Mouse (Mus musculus): ENCODE data around the gene Fbp1. TPM values are rescaled to one million over a fixed set of nuclear protein-coding genes. Genes with fewer than 3 reads are reported as not detected.
"Not testable (repeated sequence)": the region's sequence is repeated elsewhere in the genome, so short reads cannot be mapped to it uniquely, and the experiment has no call there.

Gene Fbp1
- 0.29 and 14.1 TPM in 2 replicates for polyA plus RNA-seq (2015; fragmentation: Nextera tagmentation; extraction: Ambion mirVana)

GRCm38 (mm10) chr13:62887712-62888441 lies at the start of gene Fbp1:
Gene Fbp1, minus strand, starts transcription at chr13:62888282.
- peak within 1 kb of the TSS; percentile 26 for H3K4me3 ChIP-seq (replicated peaks)

GRCm38 (mm10) chr13:62932452-62932851 lies 44.4 kb upstream of the Fbp1 start:
- no peak overlapping the region for H3K4me2 ChIP-seq
- no peaks in the 10 kb centered on the region for H3K4me1 ChIP-seq
- H3K9ac ChIP-seq (replicated peaks): no peak overlapping the region
- no peaks in the 10 kb centered on the region for H3K27me3 ChIP-seq (replicated peaks)
- ATAC-seq (ENCODE audit: low FRiP score): no peak
- H3K9me3 ChIP-seq (replicated peaks): no peaks in the 10 kb centered on the region
- 56% methylated on average over 4 of the region's 4 CpGs for WGBS
- H3K4me3 ChIP-seq (replicated peaks): no peak overlapping the region
- no peaks in the 10 kb centered on the region for H3K36me3 ChIP-seq
- no peak overlapping the region for H3K27ac ChIP-seq (replicated peaks)

More at GRCm38 (mm10) chr13:62887712-62888441, at the start of gene Fbp1:
- ATAC-seq (ENCODE audit: low FRiP score): peak; percentile 49
- Histone ChIP-seq H3K27me3 (replicated peaks) (peaks cover 33% of the 10 kb centered on the region), H3K9me3 (replicated peaks) (0 out of 2 replicates have a peak, but pooled peaks cover 4% of the 10 kb centered on the region), H3K4me2 (peak within 1 kb of the TSS; percentile 55), H3K27ac (replicated peaks) (no peak within 1 kb of the TSS), H3K4me1 (peaks cover 8% of the 10 kb centered on the region), H3K9ac (replicated peaks) (0 out of 2 replicates have a peak within 1 kb of the TSS, but pooled peaks have one; percentile 21), H3K36me3 (no peaks in the 10 kb centered on the region)
- 3% methylated on average over 29 of the region's 29 CpGs for WGBS

- H3K36me3 ChIP-seq: no peaks in the 10 kb centered on the region
- no peak overlapping the region for H3K4me3 ChIP-seq (replicated peaks)
- peak; percentile 57; the same call in 1 of the 2 replicates for ATAC-seq (ENCODE audit: low FRiP score)
- no peaks in the 10 kb centered on the region for H3K27me3 ChIP-seq (replicated peaks)
- no peak overlapping the region for H3K9ac ChIP-seq (replicated peaks)
- H3K4me1 ChIP-seq: no peaks in the 10 kb centered on the region
- no peak overlapping the region for H3K4me2 ChIP-seq
- H3K27ac ChIP-seq (replicated peaks): no peak overlapping the region
- H3K9me3 ChIP-seq (replicated peaks): no peaks in the 10 kb centered on the region
- 72% methylated on average over 9 of the region's 9 CpGs for WGBS
These were observed 41.8 kb upstream of the Fbp1 start for GRCm38 (mm10) chr13:62929766-62930389.

- H3K4me1 ChIP-seq; H3K4me3 ChIP-seq (replicated peaks); H3K27ac ChIP-seq (replicated peaks); H3K27me3 ChIP-seq (replicated peaks); H3K9me3 ChIP-seq (replicated peaks); H3K4me2 ChIP-seq; H3K36me3 ChIP-seq; ATAC-seq (ENCODE audit: low FRiP score); H3K9ac ChIP-seq (replicated peaks): not testable (repeated sequence)
- 92% methylated on average over 3 of the region's 3 CpGs for WGBS
These were observed 41.1 kb upstream of the Fbp1 start for GRCm38 (mm10) chr13:62929144-62929543.

GRCm38 (mm10) chr13:62927470-62927869 lies 39.4 kb upstream of the Fbp1 start:
- H3K36me3 ChIP-seq: no peaks in the 10 kb centered on the region
- H3K27me3 ChIP-seq (replicated peaks): no peaks in the 10 kb centered on the region
- no peak overlapping the region for H3K4me2 ChIP-seq
- WGBS: 89% methylated on average over 1 of the region's 1 CpGs
- H3K4me3 ChIP-seq (replicated peaks): no peak overlapping the region
- H3K4me1 ChIP-seq: no peaks in the 10 kb centered on the region
- ATAC-seq (ENCODE audit: low FRiP score): no peak
- no peaks in the 10 kb centered on the region for H3K9me3 ChIP-seq (replicated peaks)
- no peak overlapping the region for H3K27ac ChIP-seq (replicated peaks)
- no peak overlapping the region for H3K9ac ChIP-seq (replicated peaks)

GRCm38 (mm10) chr13:62926479-62926878 lies 38.4 kb upstream of the Fbp1 start:
- no peaks in the 10 kb centered on the region for H3K9me3 ChIP-seq (replicated peaks)
- H3K36me3 ChIP-seq: no peaks in the 10 kb centered on the region
- no peaks in the 10 kb centered on the region for H3K27me3 ChIP-seq (replicated peaks)
- no peak overlapping the region for H3K4me3 ChIP-seq (replicated peaks)
- H3K4me2 ChIP-seq: no peak overlapping the region
- H3K9ac ChIP-seq (replicated peaks): no peak overlapping the region
- 75% methylated on average over 1 of the region's 1 CpGs for WGBS
- no peaks in the 10 kb centered on the region for H3K4me1 ChIP-seq
- no peak overlapping the region for H3K27ac ChIP-seq (replicated peaks)
- 0 out of 2 replicates have a peak, but pooled peaks have one; percentile 33 for ATAC-seq (ENCODE audit: low FRiP score)

- WGBS: 72% methylated on average over 8 of the region's 8 CpGs
- no peak for ATAC-seq (ENCODE audit: low FRiP score)
- no peak overlapping the region for H3K27ac ChIP-seq (replicated peaks)
These were observed 35.1 kb upstream of the Fbp1 start for GRCm38 (mm10) chr13:62923182-62923581.

GRCm38 (mm10) chr13:62922645-62923044 lies 34.6 kb upstream of the Fbp1 start:
- Histone ChIP-seq H3K27ac (replicated peaks) (no peak overlapping the region), H3K9ac (replicated peaks) (no peak overlapping the region), H3K36me3 (no peaks in the 10 kb centered on the region), H3K27me3 (replicated peaks) (no peaks in the 10 kb centered on the region), H3K4me2 (no peak overlapping the region), H3K9me3 (replicated peaks) (no peaks in the 10 kb centered on the region), H3K4me1 (no peaks in the 10 kb centered on the region), H3K4me3 (replicated peaks) (no peak overlapping the region)
- no peak for ATAC-seq (ENCODE audit: low FRiP score)
- WGBS: 84% methylated on average over 3 of the region's 3 CpGs

More at GRCm38 (mm10) chr13:62923182-62923581, 35.1 kb upstream of the Fbp1 start:
- Histone ChIP-seq H3K9ac (replicated peaks) (no peak overlapping the region), H3K4me1 (no peaks in the 10 kb centered on the region), H3K4me3 (replicated peaks) (no peak overlapping the region), H3K4me2 (no peak overlapping the region), H3K27me3 (replicated peaks) (no peaks in the 10 kb centered on the region), H3K9me3 (replicated peaks) (no peaks in the 10 kb centered on the region), H3K36me3 (no peaks in the 10 kb centered on the region)

GRCm38 (mm10) chr13:62919647-62920341 lies 31.7 kb upstream of the Fbp1 start:
- H3K9ac ChIP-seq (replicated peaks): no peak overlapping the region
- no peaks in the 10 kb centered on the region for H3K9me3 ChIP-seq (replicated peaks)
- no peak for ATAC-seq (ENCODE audit: low FRiP score)
- no peak overlapping the region for H3K4me3 ChIP-seq (replicated peaks)
- no peaks in the 10 kb centered on the region for H3K27me3 ChIP-seq (replicated peaks)
- no peaks in the 10 kb centered on the region for H3K36me3 ChIP-seq
- H3K4me2 ChIP-seq: no peak overlapping the region
- WGBS: 40% methylated on average over 11 of the region's 11 CpGs
- no peaks in the 10 kb centered on the region for H3K4me1 ChIP-seq
- H3K27ac ChIP-seq (replicated peaks): no peak overlapping the region

- Histone ChIP-seq H3K36me3 (no peaks in the 10 kb centered on the region), H3K27ac (replicated peaks) (no peak overlapping the region), H3K9me3 (replicated peaks) (no peaks in the 10 kb centered on the region), H3K27me3 (replicated peaks) (no peaks in the 10 kb centered on the region), H3K4me1 (no peaks in the 10 kb centered on the region), H3K4me2 (no peak overlapping the region), H3K9ac (replicated peaks) (no peak overlapping the region), H3K4me3 (replicated peaks) (no peak overlapping the region)
- ATAC-seq (ENCODE audit: low FRiP score): peak; percentile 61; the same call in 1 of the 2 replicates
- WGBS: 45% methylated on average over 1 of the region's 1 CpGs
These were observed 29.5 kb upstream of the Fbp1 start for GRCm38 (mm10) chr13:62917416-62918110.

GRCm38 (mm10) chr13:62916675-62917074 lies 28.6 kb upstream of the Fbp1 start:
- no peak overlapping the region for H3K27ac ChIP-seq (replicated peaks)
- H3K9ac ChIP-seq (replicated peaks): no peak overlapping the region
- no peak for ATAC-seq (ENCODE audit: low FRiP score)
- no peaks in the 10 kb centered on the region for H3K4me1 ChIP-seq
- H3K4me2 ChIP-seq: no peak overlapping the region
- WGBS: 65% methylated on average over 4 of the region's 4 CpGs
- no peaks in the 10 kb centered on the region for H3K36me3 ChIP-seq
- H3K27me3 ChIP-seq (replicated peaks): no peaks in the 10 kb centered on the region
- H3K4me3 ChIP-seq (replicated peaks): no peak overlapping the region
- no peaks in the 10 kb centered on the region for H3K9me3 ChIP-seq (replicated peaks)
